Mouse (Mus musculus): Measurements from ENCODE around the gene Kank1. TPM values are rescaled to one million over a fixed set of nuclear protein-coding genes. Genes with fewer than 3 reads are reported as not detected.

The Kank1 gene
- total and polyA plus RNA-seq, 2 experiments from 2014 or later, result 13.5 to 23.3 TPM

- no peak for ATAC-seq
- H3K36me3 ChIP-seq (ENCODE audit: insufficient read depth, low read length), result no peaks in the 10 kb centered on the region
- H3K4me3 ChIP-seq (ENCODE audit: low read length), result no peak overlapping the region
- no peak overlapping the region for H3K9ac ChIP-seq (replicated peaks; ENCODE audit: low read length)
- 40% methylated on average over 8 of the region's 8 CpGs for WGBS
- H3K27me3 ChIP-seq (ENCODE audit: insufficient read depth, low read length), result no peaks in the 10 kb centered on the region
- DNase-seq (ENCODE audit: low spot score), result no peak
- H3K9me3 ChIP-seq (ENCODE audit: low read length), result no peaks in the 10 kb centered on the region
- no peak overlapping the region for H3K27ac ChIP-seq
- H3K4me2 ChIP-seq (ENCODE audit: low read depth, low read length), result no peak overlapping the region
- peaks cover 15% of the 10 kb centered on the region for H3K4me1 ChIP-seq (ENCODE audit: insufficient read depth, low read length)
- no peak for TF ChIP-seq CTCF (IDR thresholded peaks at IDR 0.05; ENCODE audit: low read depth)
These were observed 164.7 kb downstream of the Kank1 start for GRCm38 (mm10) chr19:25401521-25401920.

- H3K27ac ChIP-seq, result no peak overlapping the region
- WGBS, result 94% methylated on average over 4 of the region's 4 CpGs
- no peak overlapping the region for H3K4me3 ChIP-seq (ENCODE audit: low read length)
- DNase-seq (ENCODE audit: low spot score) (no peak), ATAC-seq (no peak)
- peaks cover 15% of the 10 kb centered on the region for H3K4me1 ChIP-seq (ENCODE audit: insufficient read depth, low read length)
- H3K9ac ChIP-seq (replicated peaks; ENCODE audit: low read length), result no peak overlapping the region
- H3K4me2 ChIP-seq (ENCODE audit: low read depth, low read length), result no peak overlapping the region
- no peaks in the 10 kb centered on the region for H3K9me3 ChIP-seq (ENCODE audit: low read length)
- no peak for TF ChIP-seq CTCF (IDR thresholded peaks at IDR 0.05; ENCODE audit: low read depth)
- no peaks in the 10 kb centered on the region for H3K27me3 ChIP-seq (ENCODE audit: insufficient read depth, low read length)
- H3K36me3 ChIP-seq (ENCODE audit: insufficient read depth, low read length), result no peaks in the 10 kb centered on the region
These were observed 167.4 kb downstream of the Kank1 start for GRCm38 (mm10) chr19:25404163-25404562.

- H3K27me3 ChIP-seq (ENCODE audit: insufficient read depth, low read length), result no peaks in the 10 kb centered on the region
- H3K4me2 ChIP-seq (ENCODE audit: low read depth, low read length), result peak overlapping the region; percentile 65
- peak overlapping the region; percentile 67 for H3K27ac ChIP-seq
- H3K4me3 ChIP-seq (ENCODE audit: low read length), result peak overlapping the region; percentile 28
- ATAC-seq (no peak), DNase-seq (ENCODE audit: low spot score) (no peak)
- H3K36me3 ChIP-seq (ENCODE audit: insufficient read depth, low read length), result no peaks in the 10 kb centered on the region; the same call in 1 of the 2 replicates
- H3K9ac ChIP-seq (replicated peaks; ENCODE audit: low read length), result 0 out of 2 replicates have a peak overlapping the region, but pooled peaks have one; percentile 17
- peaks cover 6% of the 10 kb centered on the region; the same call in 1 of the 2 replicates for H3K4me1 ChIP-seq (ENCODE audit: insufficient read depth, low read length)
- TF ChIP-seq CTCF (IDR thresholded peaks at IDR 0.05; ENCODE audit: low read depth), result no peak
- no peaks in the 10 kb centered on the region for H3K9me3 ChIP-seq (ENCODE audit: low read length)
- 25% methylated on average over 6 of the region's 6 CpGs for WGBS
These were observed 169.2 kb downstream of the Kank1 start for GRCm38 (mm10) chr19:25405987-25406386.

GRCm38 (mm10) chr19:25406481-25407184, 169.9 kb downstream of the Kank1 start:
- H3K36me3 ChIP-seq (ENCODE audit: insufficient read depth, low read length), result no peaks in the 10 kb centered on the region; the same call in 1 of the 2 replicates
- H3K27me3 ChIP-seq (ENCODE audit: insufficient read depth, low read length), result no peaks in the 10 kb centered on the region
- 5% methylated on average over 28 of the region's 28 CpGs for WGBS
- H3K9ac ChIP-seq (replicated peaks; ENCODE audit: low read length), result peak overlapping the region; percentile 31
- peak overlapping the region; percentile 67 for H3K27ac ChIP-seq
- DNase-seq (ENCODE audit: low spot score), result peak; percentile 49
- H3K4me2 ChIP-seq (ENCODE audit: low read depth, low read length), result peak overlapping the region; percentile 65
- TF ChIP-seq CTCF (IDR thresholded peaks at IDR 0.05; ENCODE audit: low read depth), result no peak
- ATAC-seq, result peak; percentile 86
- peak overlapping the region; percentile 28 for H3K4me3 ChIP-seq (ENCODE audit: low read length)
- H3K4me1 ChIP-seq (ENCODE audit: insufficient read depth, low read length), result peaks cover 6% of the 10 kb centered on the region; the same call in 1 of the 2 replicates
- no peaks in the 10 kb centered on the region for H3K9me3 ChIP-seq (ENCODE audit: low read length)

- Histone ChIP-seq H3K27me3 (ENCODE audit: insufficient read depth, low read length) (no peaks in the 10 kb centered on the region), H3K9me3 (ENCODE audit: low read length) (no peaks in the 10 kb centered on the region), H3K4me2 (ENCODE audit: low read depth, low read length) (peak overlapping the region; percentile 65), H3K9ac (replicated peaks; ENCODE audit: low read length) (peak overlapping the region; percentile 31; the same call in 1 of the 2 replicates), H3K4me1 (ENCODE audit: insufficient read depth, low read length) (peaks cover 6% of the 10 kb centered on the region; the same call in 1 of the 2 replicates), H3K27ac (peak overlapping the region; percentile 67; the same call in 1 of the 2 replicates), H3K36me3 (ENCODE audit: insufficient read depth, low read length) (no peaks in the 10 kb centered on the region; the same call in 1 of the 2 replicates), H3K4me3 (ENCODE audit: low read length) (peak overlapping the region; percentile 28)
- 34% methylated on average over 10 of the region's 10 CpGs for whole genome bisulfite sequencing
- no peak for DNase-seq (ENCODE audit: low spot score)
- ATAC-seq, result no peak
- no peak for TF ChIP-seq CTCF (IDR thresholded peaks at IDR 0.05; ENCODE audit: low read depth)
These were observed 170.6 kb downstream of the Kank1 start for GRCm38 (mm10) chr19:25407185-25407886.

- WGBS, result 36% methylated on average over 6 of the region's 6 CpGs
- Histone ChIP-seq H3K36me3 (ENCODE audit: insufficient read depth, low read length) (no peaks in the 10 kb centered on the region; the same call in 1 of the 2 replicates), H3K4me2 (ENCODE audit: low read depth, low read length) (peak overlapping the region; percentile 65)
These were observed 171.1 kb downstream of the Kank1 start for GRCm38 (mm10) chr19:25407887-25408236.

More at GRCm38 (mm10) chr19:25407887-25408236, 171.1 kb downstream of the Kank1 start:
- no peaks in the 10 kb centered on the region for H3K27me3 ChIP-seq (ENCODE audit: insufficient read depth, low read length)
- H3K4me3 ChIP-seq (ENCODE audit: low read length), result peak overlapping the region; percentile 28; the same call in 1 of the 2 replicates
- H3K4me1 ChIP-seq (ENCODE audit: insufficient read depth, low read length), result peaks cover 6% of the 10 kb centered on the region; the same call in 1 of the 2 replicates
- no peak for ATAC-seq
- no peak for DNase-seq (ENCODE audit: low spot score)
- no peaks in the 10 kb centered on the region for H3K9me3 ChIP-seq (ENCODE audit: low read length)
- no peak for TF ChIP-seq CTCF (IDR thresholded peaks at IDR 0.05; ENCODE audit: low read depth)
- H3K9ac ChIP-seq (replicated peaks; ENCODE audit: low read length), result no peak overlapping the region
- no peak overlapping the region; the same call in 1 of the 2 replicates for H3K27ac ChIP-seq

Measured in hindbrain, postnatal 0 days (tissue).